Mouse (Mus musculus): Measurements from ENCODE around the gene Agps. TPM values are rescaled to one million over a fixed set of nuclear protein-coding genes. Genes with fewer than 3 reads are reported as not detected.

The Agps gene
- polyA plus RNA-seq, 1 experiment, result 13.8 TPM

DNA sequence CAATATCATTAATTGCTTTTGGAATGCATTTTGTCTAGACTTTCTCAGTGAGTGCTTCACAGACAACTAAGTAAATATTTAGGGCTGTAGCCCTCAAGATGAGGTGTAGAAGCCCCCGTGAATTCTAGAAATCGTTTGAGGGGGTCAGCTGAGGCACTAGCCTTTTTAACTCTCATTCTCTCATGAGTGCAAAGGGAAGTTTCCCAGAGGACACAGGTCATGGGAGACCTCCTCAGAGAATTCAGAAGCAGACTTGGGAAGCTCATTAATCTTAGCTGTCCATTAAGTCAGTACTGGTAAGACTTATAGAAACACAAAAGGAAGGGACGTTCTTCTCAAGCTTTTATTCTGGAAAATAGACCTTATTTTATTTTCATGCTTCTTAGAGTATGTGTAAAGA, 7.1 kb upstream of the Agps start:
- Histone ChIP-seq H3K4me3 (ENCODE audit: insufficient read depth, low read length) (no peak overlapping the region), H3K4me1 (ENCODE audit: control insufficient read depth, insufficient read depth, low read length) (no peaks in the 10 kb centered on the region), H3K27ac (ENCODE audit: insufficient read depth, low read length) (no peak overlapping the region)
- TF ChIP-seq CTCF (IDR thresholded peaks at IDR 0.05; ENCODE audit: extremely low read depth, insufficient read depth, low read length) (no peak), POLR2A (IDR thresholded peaks at IDR 0.05; ENCODE audit: extremely low read depth, insufficient read depth, low read length) (no peak)

DNA sequence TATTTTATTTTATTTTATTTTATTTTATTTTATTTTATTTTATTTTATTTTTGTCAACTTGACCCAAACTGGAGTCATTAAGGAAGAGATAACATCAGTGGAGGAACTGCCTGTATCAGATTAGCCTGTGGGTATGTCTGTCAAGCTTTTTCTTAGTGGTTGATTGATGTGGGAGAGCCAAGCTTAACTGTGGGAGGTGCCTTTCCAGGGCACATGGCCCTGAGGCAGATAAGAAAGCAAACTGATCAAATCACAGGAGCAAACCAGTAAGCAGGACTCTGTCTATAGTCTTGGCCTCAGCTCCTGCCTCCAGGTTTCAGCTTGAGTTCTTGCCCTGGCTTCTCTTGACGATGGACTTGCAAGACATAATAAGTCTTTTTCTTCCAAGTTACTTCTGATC, 6.4 kb upstream of the Agps start:
- Histone ChIP-seq H3K4me1 (ENCODE audit: control insufficient read depth, insufficient read depth, low read length) (no peaks in the 10 kb centered on the region), H3K27ac (ENCODE audit: insufficient read depth, low read length) (no peak overlapping the region), H3K4me3 (ENCODE audit: insufficient read depth, low read length) (no peak overlapping the region)
- TF ChIP-seq CTCF (IDR thresholded peaks at IDR 0.05; ENCODE audit: extremely low read depth, insufficient read depth, low read length) (no peak), POLR2A (IDR thresholded peaks at IDR 0.05; ENCODE audit: extremely low read depth, insufficient read depth, low read length) (no peak)

DNA sequence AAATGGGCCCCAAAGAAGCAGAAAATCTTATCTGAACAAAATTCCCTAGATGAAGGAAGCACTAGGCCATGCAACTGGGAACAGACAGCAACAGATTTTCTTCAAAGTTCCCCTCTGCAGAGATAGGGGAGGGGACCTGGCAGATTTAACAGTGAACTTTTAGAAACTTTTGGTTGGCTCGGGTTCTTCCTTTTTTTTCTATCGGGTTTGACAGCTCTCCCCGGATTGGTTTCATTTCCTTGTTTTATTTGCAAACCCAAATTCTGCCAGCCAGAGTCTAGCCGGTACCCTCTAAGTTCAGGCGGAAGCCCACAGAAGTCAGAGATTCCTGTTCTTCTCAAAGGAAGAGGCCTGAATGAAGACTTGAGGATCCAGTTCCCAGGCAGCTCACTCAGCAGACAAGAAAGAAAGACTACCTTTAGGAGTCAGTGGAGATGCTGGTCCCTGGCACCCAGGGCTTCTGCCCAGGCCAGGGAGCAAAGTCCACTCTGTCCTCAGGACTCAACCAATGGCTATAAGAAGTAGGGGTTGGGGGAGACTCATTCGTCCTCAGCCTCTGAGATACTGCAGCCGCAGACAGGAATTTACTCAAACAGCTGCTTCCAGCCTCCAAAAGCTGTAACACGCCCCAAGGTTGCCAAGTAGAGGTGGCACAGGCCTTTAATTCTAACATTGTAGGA, 2.9 kb upstream of the Agps start:
- no peak overlapping the region for H3K4me3 ChIP-seq (ENCODE audit: insufficient read depth, low read length)
- TF ChIP-seq CTCF (IDR thresholded peaks at IDR 0.05; ENCODE audit: extremely low read depth, insufficient read depth, low read length) (no peak), POLR2A (IDR thresholded peaks at IDR 0.05; ENCODE audit: extremely low read depth, insufficient read depth, low read length) (no peak)
- no peak overlapping the region for H3K27ac ChIP-seq (ENCODE audit: insufficient read depth, low read length)
- H3K4me1 ChIP-seq (ENCODE audit: control insufficient read depth, insufficient read depth, low read length), result no peaks in the 10 kb centered on the region; the same call in 1 of the 2 replicates

DNA sequence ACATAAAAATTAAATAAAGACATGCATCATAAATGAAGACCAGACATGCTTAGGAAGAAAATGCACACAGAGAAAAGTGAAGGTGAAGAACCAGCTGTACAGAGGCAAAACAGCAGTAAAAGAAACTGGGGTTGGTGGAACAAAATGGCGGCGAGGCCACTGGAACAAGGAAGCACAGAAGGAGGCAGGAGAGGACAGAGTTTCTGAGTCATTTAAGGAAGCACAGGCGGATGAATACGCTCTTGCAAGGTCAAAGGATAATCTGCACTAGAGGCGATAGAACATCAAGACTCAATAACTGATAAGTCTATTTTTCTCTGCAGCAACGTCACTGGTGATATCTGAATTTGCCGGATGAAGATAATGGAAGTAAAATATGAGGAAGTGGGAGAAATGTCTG, 1.7 kb upstream of the Agps start:
- no peak for TF ChIP-seq CTCF (IDR thresholded peaks at IDR 0.05; ENCODE audit: extremely low read depth, insufficient read depth, low read length)
- TF ChIP-seq POLR2A (IDR thresholded peaks at IDR 0.05; ENCODE audit: extremely low read depth, insufficient read depth, low read length), result no peak
- Histone ChIP-seq H3K4me1 (ENCODE audit: control insufficient read depth, insufficient read depth, low read length) (peaks cover 1% of the 10 kb centered on the region), H3K4me3 (ENCODE audit: insufficient read depth, low read length) (no peak overlapping the region)

DNA sequence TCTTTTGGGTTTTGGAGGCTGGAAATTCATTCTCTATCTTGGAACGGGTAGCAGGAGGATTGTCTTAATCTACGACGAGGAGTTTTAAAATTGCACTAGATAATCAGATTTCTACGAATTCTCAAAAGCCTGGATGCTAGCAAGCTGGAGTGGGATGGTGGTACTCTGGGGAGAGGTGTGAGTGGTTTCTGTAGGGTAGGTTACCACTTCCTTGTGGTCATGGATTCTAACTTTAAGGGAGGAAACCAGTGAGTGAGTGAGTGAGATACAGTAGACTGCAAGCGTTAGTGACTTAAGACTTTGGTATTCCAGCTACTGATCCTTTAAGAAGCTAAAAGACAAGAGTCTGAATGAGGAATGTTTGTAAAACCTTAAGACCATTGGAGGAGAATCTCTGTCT, 804 bp downstream of the Agps start:
- H3K4me1 ChIP-seq (ENCODE audit: control insufficient read depth, insufficient read depth, low read length), result peaks cover 1% of the 10 kb centered on the region
- peak overlapping the region; percentile 98 for H3K4me3 ChIP-seq (ENCODE audit: insufficient read depth, low read length)
- TF ChIP-seq CTCF (IDR thresholded peaks at IDR 0.05; ENCODE audit: extremely low read depth, insufficient read depth, low read length) (no peak), POLR2A (IDR thresholded peaks at IDR 0.05; ENCODE audit: extremely low read depth, insufficient read depth, low read length) (no peak)
- no peak overlapping the region for H3K27ac ChIP-seq (ENCODE audit: insufficient read depth, low read length)

More for the DNA sequence above, 1.7 kb upstream of the Agps start:
- no peak overlapping the region for H3K27ac ChIP-seq (ENCODE audit: insufficient read depth, low read length)

DNA sequence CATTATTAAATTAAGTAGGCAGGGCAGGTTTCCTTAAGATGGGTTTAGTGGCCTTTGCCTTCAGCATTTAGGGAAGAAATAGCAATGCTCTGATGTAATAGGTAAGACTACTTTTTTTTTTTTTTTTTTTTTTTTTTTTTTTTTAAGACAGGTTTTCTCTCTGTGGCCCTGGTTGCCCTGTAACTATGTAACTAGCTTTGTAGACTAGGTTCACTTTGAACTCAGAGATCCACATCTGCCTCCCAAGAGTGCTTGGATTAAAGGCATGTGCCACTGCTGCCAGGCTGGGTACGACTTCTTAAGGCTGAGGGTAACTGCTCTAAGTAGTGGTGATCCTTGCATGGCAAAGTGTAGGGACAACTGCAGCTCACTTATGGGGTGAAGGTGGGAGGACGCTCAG, 2.5 kb downstream of the Agps start:
- Histone ChIP-seq H3K4me1 (ENCODE audit: control insufficient read depth, insufficient read depth, low read length) (peaks cover 1% of the 10 kb centered on the region), H3K27ac (ENCODE audit: insufficient read depth, low read length) (no peak overlapping the region), H3K4me3 (ENCODE audit: insufficient read depth, low read length) (no peak overlapping the region)
- TF ChIP-seq POLR2A (IDR thresholded peaks at IDR 0.05; ENCODE audit: extremely low read depth, insufficient read depth, low read length), result no peak
- no peak for TF ChIP-seq CTCF (IDR thresholded peaks at IDR 0.05; ENCODE audit: extremely low read depth, insufficient read depth, low read length)

DNA sequence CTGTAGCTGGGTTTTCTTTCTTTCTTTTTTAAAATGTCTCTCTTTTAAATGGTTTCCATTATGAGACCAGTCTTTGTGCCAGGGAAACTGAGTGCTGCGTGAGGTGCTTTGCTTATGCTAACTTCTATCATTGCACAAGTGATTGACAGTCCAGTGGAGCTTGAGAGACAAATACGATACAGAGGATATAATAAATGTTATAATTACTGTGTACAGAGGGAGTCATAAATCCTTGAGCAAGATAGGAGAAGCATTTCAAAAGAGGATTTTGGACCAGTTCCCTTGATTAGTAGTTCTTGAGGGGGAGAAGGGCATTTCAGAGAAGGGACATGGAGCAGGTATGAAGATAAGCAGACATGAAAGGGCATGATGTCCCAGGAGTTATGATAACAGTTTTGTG, 10.3 kb downstream of the Agps start:
- Histone ChIP-seq H3K27ac (ENCODE audit: insufficient read depth, low read length) (no peak overlapping the region), H3K4me3 (ENCODE audit: insufficient read depth, low read length) (no peak overlapping the region), H3K4me1 (ENCODE audit: control insufficient read depth, insufficient read depth, low read length) (no peaks in the 10 kb centered on the region)
- no peak for TF ChIP-seq POLR2A (IDR thresholded peaks at IDR 0.05; ENCODE audit: extremely low read depth, insufficient read depth, low read length)
- TF ChIP-seq CTCF (IDR thresholded peaks at IDR 0.05; ENCODE audit: extremely low read depth, insufficient read depth, low read length), result no peak

DNA sequence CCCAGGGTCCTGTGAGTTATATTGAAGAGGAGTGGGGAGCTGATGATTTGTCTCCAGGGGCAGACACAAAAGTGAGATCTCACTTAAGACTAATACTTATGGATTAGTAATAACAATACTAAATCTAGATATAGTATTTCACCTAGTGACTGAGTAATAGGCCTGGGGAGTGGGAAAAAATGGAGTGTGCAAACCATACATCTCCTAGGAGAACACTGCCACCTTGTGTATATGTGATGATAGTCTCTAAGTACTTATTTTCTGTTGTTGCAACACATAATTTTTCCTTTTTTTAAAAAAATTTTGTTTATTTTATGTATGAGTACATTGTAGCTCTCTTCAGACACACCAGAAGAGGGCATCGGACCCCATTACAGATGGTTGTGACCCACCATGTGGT, 15.7 kb downstream of the Agps start:
- no peak overlapping the region for H3K4me3 ChIP-seq (ENCODE audit: insufficient read depth, low read length)
- TF ChIP-seq POLR2A (IDR thresholded peaks at IDR 0.05; ENCODE audit: extremely low read depth, insufficient read depth, low read length) (no peak), CTCF (IDR thresholded peaks at IDR 0.05; ENCODE audit: extremely low read depth, insufficient read depth, low read length) (no peak)

DNA sequence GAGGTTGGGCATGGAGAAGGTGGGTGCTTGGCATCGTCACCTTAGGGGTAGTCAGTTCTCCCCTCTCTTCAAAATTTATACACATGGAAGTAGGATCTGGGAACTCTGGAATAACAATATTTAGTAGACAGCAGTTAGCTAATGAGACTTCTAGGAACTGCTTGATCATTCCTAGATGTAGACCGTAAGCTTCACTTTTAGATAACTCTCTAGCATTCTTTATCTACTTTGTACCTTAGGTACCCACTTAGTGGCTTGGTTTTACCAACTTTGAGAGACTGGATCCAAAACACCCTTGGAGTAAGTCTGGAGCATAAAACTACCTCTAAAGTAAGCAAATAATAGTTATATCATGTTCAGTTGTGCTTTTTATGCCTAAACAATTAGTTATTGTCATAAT, 20.5 kb downstream of the Agps start:
- TF ChIP-seq POLR2A (IDR thresholded peaks at IDR 0.05; ENCODE audit: extremely low read depth, insufficient read depth, low read length) (no peak), CTCF (IDR thresholded peaks at IDR 0.05; ENCODE audit: extremely low read depth, insufficient read depth, low read length) (no peak)
- H3K27ac ChIP-seq (ENCODE audit: insufficient read depth, low read length), result no peak overlapping the region
- no peak overlapping the region for H3K4me3 ChIP-seq (ENCODE audit: insufficient read depth, low read length)
- no peaks in the 10 kb centered on the region for H3K4me1 ChIP-seq (ENCODE audit: control insufficient read depth, insufficient read depth, low read length)

More for the DNA sequence above, 15.7 kb downstream of the Agps start:
- no peak overlapping the region for H3K27ac ChIP-seq (ENCODE audit: insufficient read depth, low read length)
- no peaks in the 10 kb centered on the region for H3K4me1 ChIP-seq (ENCODE audit: control insufficient read depth, insufficient read depth, low read length)

DNA sequence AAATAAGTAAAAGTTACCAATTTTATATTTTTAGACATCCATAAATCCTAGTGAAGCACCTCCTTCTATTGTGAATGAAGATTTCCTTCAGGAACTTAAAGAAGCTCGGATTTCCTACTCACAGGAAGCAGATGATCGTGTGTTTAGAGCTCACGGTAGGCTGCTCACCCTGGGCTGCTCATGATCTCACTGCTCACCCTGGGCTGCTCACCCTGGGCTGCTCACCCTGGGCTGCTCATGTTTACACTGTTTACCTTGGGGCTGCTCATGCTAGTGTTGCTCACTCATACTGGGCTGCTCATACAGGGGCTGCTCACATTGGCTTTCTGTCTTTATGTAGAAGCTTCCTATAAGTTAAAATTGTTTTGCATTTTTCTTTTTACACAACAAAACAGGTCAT, 22.2 kb downstream of the Agps start:
- H3K27ac ChIP-seq (ENCODE audit: insufficient read depth, low read length), result no peak overlapping the region
- TF ChIP-seq POLR2A (IDR thresholded peaks at IDR 0.05; ENCODE audit: extremely low read depth, insufficient read depth, low read length) (no peak), CTCF (IDR thresholded peaks at IDR 0.05; ENCODE audit: extremely low read depth, insufficient read depth, low read length) (no peak)
- H3K4me3 ChIP-seq (ENCODE audit: insufficient read depth, low read length), result no peak overlapping the region
- H3K4me1 ChIP-seq (ENCODE audit: control insufficient read depth, insufficient read depth, low read length), result no peaks in the 10 kb centered on the region

Data from cortical plate, adult 2 months (tissue).